Mouse (Mus musculus): ENCODE measurements around the gene Gm10964.

Gene Gm10964

GRCm38 (mm10) chr3:103739329-103739728 lies at the start of gene Gm10964:
Gene Gm10964 (plus strand): TSS chr3:103739366.
- no peak for DNase-seq (ENCODE audit: extremely low spot score, low read depth, low spot score)

GRCm38 (mm10) chr3:103690506-103690905 lies 48.7 kb upstream of the Gm10964 start:
- DNase-seq (ENCODE audit: extremely low spot score, low read depth, low spot score): no peak

- no peak for DNase-seq (ENCODE audit: extremely low spot score, low read depth, low spot score)
Observed at GRCm38 (mm10) chr3:103695556-103695955, 43.6 kb upstream of the Gm10964 start.

DNA sequence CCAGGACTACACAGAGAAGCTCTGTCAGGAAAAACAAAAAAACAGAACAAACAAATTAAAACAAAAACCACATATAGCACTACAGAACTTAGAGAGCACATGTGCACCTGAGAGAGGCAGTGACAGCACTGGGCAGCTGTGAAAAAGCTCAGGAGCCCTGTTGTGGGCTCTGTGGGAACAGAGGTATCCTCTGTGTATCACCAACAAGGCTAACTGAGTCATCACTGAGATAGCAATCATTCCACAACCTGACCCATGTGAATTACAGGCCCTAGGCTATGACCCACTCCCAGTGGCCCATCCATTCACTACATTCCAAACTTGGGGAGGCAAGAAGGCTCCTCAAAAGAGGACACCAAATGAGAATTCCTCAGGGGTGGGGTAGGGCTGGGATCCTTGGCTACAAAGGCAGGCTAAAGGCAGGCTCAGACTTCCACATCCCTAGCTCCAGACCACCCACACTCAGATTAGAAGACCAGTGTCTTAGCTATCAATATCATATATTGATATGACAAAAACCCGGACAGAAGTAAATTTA lies 42.7 kb upstream of the Gm10964 start:
- no peak for DNase-seq (ENCODE audit: extremely low spot score, low read depth, low spot score)

DNA sequence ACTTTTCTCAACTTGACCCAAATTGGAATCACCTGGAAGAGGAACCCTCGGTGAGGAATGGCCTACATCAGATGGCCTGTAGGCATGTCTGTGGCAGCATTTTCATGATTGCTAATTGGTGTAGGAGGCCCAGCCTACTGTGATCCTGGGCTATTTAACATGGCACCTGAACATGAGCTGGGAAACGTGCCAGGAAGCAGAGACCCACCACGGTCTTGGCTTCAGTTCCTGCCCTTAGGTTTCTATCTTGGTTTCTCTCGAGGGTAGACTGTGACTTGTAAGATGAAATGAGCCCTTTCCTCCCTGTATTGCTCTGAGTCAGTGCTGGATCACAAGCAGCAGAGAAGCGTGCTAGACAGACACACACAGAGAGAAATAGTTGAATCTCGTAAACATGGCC lies 34.5 kb upstream of the Gm10964 start:
- no peak for DNase-seq (ENCODE audit: extremely low spot score, low read depth, low spot score)

GRCm38 (mm10) chr3:103705426-103705825 lies 33.7 kb upstream of the Gm10964 start:
- no peak for DNase-seq (ENCODE audit: extremely low spot score, low read depth, low spot score)

DNA sequence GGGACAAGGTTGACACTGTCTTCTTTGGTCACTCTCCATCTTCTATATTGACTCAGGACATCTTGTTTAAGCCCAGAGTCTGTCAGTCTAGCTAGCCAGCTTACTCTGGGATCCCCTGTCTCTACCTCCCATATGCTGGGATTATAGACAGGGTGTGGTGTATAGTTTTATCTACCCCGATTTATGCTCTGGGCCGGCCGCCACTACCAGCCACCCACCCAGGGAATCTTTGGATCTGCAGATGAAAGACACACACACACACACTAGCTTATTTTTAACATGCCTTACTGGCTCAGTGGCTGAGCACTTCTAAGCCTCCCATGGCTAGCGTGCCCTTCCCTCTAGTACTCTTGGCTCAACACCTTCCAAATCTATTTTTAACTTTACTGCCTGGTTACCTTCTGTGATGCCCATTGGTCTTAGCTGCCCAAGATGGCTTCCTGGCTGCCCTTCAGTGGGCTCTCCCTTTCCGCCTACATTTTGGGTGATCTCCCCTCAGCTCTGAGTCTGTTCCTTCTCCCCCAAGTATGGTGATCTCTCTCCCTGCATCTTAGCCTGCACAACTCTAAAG lies 29.6 kb upstream of the Gm10964 start:
- DNase-seq (ENCODE audit: extremely low spot score, low read depth, low spot score): no peak

DNA sequence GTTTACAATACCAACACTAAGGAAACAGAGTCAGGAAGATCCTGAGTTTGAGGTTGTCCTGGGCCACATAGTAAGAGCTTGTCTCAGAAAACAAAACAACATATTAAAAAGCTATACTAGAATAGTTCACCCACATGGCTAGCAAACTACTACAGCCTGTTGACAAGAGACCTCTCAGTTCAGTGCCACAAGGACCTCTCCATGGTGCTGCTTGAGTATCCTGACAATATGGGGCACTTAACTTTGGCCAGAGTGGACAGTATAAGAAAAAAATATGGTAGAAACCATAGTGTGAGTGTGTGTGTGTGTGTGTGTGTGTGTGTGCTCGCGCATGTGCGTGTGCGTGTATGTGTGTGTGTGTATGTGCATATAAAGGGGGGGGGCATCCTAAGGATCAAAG lies 27.0 kb upstream of the Gm10964 start:
- DNase-seq (ENCODE audit: extremely low spot score, low read depth, low spot score): no peak

DNA sequence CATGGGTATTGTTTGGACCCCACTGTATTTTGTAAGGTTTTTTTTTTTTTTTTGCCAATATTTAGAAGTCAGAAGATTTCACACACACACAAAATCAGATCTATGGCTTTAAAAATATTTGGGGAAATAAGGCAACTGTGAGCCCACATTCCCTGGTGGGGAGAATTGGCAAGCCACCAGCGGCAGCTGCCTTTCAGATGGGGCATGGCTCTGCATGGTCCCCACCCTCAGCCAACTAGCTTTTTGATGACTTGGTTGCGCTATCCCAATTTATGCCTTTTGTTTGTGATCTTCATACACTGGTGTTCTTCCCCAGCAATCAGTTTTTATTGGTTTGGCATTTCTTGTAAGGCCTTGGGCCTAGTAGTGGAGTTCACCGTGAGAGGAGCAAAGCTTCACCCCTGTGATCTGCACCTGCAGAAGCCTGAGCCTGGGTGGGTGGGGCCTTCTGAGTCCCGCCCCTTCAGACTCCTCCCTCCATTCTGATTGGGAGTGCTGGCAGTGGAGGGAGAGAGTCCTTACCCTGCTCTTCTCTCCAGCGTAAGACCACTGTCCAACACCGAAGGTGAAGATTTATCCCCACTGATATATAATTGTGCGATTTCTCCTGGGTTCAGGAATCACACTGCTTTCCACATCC lies 24.8 kb upstream of the Gm10964 start:
- no peak for DNase-seq (ENCODE audit: extremely low spot score, low read depth, low spot score)

GRCm38 (mm10) chr3:103714942-103715341 lies 24.2 kb upstream of the Gm10964 start:
- no peak for DNase-seq (ENCODE audit: extremely low spot score, low read depth, low spot score)

DNA sequence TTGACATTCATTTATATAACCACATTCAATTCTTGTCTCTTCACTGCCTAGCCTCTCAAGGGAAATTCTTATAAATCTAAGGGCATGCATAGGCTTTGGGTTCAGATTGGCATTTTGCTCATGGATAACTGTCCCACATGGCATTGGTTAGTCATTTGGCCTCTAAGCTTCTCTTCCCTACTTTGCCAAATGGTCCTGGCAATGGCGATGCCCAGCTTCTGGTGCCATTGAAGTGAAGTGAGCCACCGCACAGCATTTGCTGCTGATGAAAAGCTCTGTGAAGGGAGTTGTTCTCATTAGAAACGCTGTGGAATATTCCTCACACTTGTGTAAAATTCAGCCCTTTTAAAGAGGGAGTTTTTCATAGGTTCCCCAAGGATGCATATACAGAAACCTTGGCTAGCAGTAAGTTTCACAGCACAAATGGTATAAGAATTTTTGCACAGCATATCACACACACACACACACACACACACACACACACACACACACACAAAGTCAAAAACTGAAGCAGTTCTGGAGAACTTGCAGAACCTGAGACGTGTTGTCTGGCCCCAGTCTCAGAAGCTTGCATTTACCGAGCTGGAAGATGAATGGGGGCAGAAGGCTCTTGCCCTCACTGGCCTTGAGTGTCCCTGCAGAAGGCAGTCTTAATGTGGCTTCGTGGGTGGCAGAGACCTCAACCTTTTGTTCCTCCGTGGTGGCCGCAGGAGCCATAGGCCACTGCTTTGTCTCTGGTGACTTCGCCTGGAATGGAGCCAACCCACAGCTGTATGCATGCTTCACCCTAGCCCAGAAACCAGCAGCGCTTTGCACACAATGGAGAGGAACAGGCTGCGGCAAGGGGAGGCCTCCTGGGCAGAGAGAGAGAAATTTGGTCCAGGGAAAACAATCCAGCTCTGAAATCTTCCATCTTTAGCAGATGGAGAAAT lies 23.1 kb upstream of the Gm10964 start:
- no peak for DNase-seq (ENCODE audit: extremely low spot score, low read depth, low spot score)

GRCm38 (mm10) chr3:103716774-103717760 lies 22.1 kb upstream of the Gm10964 start:
- no peak for DNase-seq (ENCODE audit: extremely low spot score, low read depth, low spot score)

- no peak for DNase-seq (ENCODE audit: extremely low spot score, low read depth, low spot score)
Observed at GRCm38 (mm10) chr3:103718728-103719127, 20.4 kb upstream of the Gm10964 start.

- no peak for DNase-seq (ENCODE audit: extremely low spot score, low read depth, low spot score)
Observed at GRCm38 (mm10) chr3:103724137-103724536, 15.0 kb upstream of the Gm10964 start.

DNA sequence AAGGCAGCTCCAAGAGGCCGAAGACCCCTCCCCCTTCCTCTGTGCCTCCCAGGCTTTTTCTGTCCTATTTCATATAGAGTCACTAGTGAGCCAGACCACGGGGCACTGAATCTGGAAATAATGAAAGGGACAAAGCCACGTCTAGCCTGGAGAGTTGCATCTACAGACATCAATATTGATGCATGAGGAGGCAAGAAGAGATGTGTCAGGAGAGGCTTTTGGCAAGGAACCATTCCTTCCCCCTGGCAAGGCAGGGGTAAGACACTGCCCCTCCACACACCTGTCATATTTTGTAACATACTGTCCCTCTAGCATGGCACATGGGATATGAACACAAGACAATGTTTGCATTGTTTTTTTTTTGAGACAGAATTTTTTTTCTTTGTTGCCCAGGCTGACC lies 12.5 kb upstream of the Gm10964 start:
- no peak for DNase-seq (ENCODE audit: extremely low spot score, low read depth, low spot score)

DNA sequence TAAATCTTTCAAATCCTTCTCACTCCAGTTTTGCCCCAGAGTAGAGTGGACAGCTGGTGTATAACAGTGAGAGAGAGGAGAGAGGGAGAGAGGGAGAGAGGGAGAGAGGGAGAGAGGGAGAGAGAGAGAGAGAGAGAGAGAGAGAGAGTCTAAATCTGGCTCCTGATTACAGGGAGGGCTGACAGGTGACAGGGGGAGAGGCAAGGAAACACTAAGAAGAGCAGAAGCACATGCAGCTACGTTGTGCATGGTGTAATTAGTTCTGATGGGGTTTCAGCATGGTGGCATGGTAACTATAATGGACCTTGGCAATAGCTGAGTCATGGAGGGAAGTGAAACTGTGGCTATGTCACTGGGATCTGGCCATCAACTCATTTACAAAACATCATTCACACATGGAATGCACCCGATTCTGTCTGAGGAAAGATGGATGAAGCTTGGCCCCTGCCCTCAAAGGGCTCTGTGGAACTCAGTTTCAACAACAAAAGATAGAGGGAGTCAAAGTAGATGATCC lies 11.3 kb upstream of the Gm10964 start:
- DNase-seq (ENCODE audit: extremely low spot score, low read depth, low spot score): no peak

GRCm38 (mm10) chr3:103729850-103730249 lies 9.3 kb upstream of the Gm10964 start:
- DNase-seq (ENCODE audit: extremely low spot score, low read depth, low spot score): no peak

- DNase-seq (ENCODE audit: extremely low spot score, low read depth, low spot score): no peak
Observed at GRCm38 (mm10) chr3:103732116-103732515, 7.0 kb upstream of the Gm10964 start.

- DNase-seq (ENCODE audit: extremely low spot score, low read depth, low spot score): no peak
Observed at GRCm38 (mm10) chr3:103733176-103733575, 6.0 kb upstream of the Gm10964 start.
